Mouse (Mus musculus) spleen, adult 18-20 months (tissue): Measurements from ENCODE around the gene Grm2.

Experiments
- DNase-seq, 2 experiments: peaks; one replicate each; pipeline ENCODE4 v3.0.0; 2022; ENCODE audit warnings: mixed read lengths in 2 of 2

The Grm2 gene

GRCm38 (mm10) chr9:106655884-106656720 is at the start of gene Grm2:
Gene Grm2 (minus strand): TSS chr9:106656082.
- DNase-seq = peak in 1 of 2 experiments; percentile 29

GRCm38 (mm10) chr9:106692973-106693481 is 37.1 kb upstream of the Grm2 start:
- no peak for DNase-seq

- no peak for DNase-seq
Observed at GRCm38 (mm10) chr9:106688834-106689233, 33.0 kb upstream of the Grm2 start.

GRCm38 (mm10) chr9:106686983-106687650 is 31.2 kb upstream of the Grm2 start:
- peak; percentile 37 to 64 for DNase-seq

- peak; percentile 81 to 83 for DNase-seq
Observed at GRCm38 (mm10) chr9:106685249-106686101, 29.6 kb upstream of the Grm2 start, which contains the start of gene Tex264. Gene Tex264 (minus strand): TSS chr9:106685927.

- DNase-seq = peak in 1 of 2 experiments; percentile 13
Observed at GRCm38 (mm10) chr9:106684918-106685248, 29.0 kb upstream of the Grm2 start.

GRCm38 (mm10) chr9:106684093-106684872 is 28.4 kb upstream of the Grm2 start:
- DNase-seq = no peak

- DNase-seq = no peak
Observed at GRCm38 (mm10) chr9:106681026-106681425, 25.1 kb upstream of the Grm2 start.

- DNase-seq = no peak
Observed at GRCm38 (mm10) chr9:106678242-106678641, 22.4 kb upstream of the Grm2 start.

GRCm38 (mm10) chr9:106677702-106678101 is 21.8 kb upstream of the Grm2 start:
- no peak for DNase-seq

GRCm38 (mm10) chr9:106676571-106676970 is 20.7 kb upstream of the Grm2 start:
- DNase-seq = no peak

GRCm38 (mm10) chr9:106675965-106676364 is 20.1 kb upstream of the Grm2 start:
- DNase-seq = no peak

- DNase-seq = peak; percentile 59 to 82
Observed at GRCm38 (mm10) chr9:106675480-106675879, 19.6 kb upstream of the Grm2 start.

GRCm38 (mm10) chr9:106673860-106674259 is 18.0 kb upstream of the Grm2 start:
- no peak for DNase-seq

GRCm38 (mm10) chr9:106664856-106665255 is 9.0 kb upstream of the Grm2 start:
- no peak for DNase-seq

GRCm38 (mm10) chr9:106664433-106664832 is 8.6 kb upstream of the Grm2 start:
- DNase-seq = no peak

GRCm38 (mm10) chr9:106663200-106663599 is 7.3 kb upstream of the Grm2 start:
- DNase-seq = no peak

- no peak for DNase-seq
Observed at GRCm38 (mm10) chr9:106659935-106660334, 4.1 kb upstream of the Grm2 start.

GRCm38 (mm10) chr9:106659441-106659840 is 3.6 kb upstream of the Grm2 start:
- DNase-seq = no peak

- no peak for DNase-seq
Observed at GRCm38 (mm10) chr9:106657592-106657991, 1.7 kb upstream of the Grm2 start.

GRCm38 (mm10) chr9:106656820-106657219 is 938 bp upstream of the Grm2 start:
- DNase-seq = no peak

GRCm38 (mm10) chr9:106652720-106653119 is 3.2 kb downstream of the Grm2 start:
- no peak for DNase-seq
